Mouse (Mus musculus) heart, embryonic 13.5 days (tissue): ENCODE results near the gene Mef2c. TPM values are rescaled to one million over a fixed set of nuclear protein-coding genes. Genes with fewer than 3 reads are reported as not detected.
A peak's percentile ranks its signal among the peaks of the same experiment; 100 is the strongest.

Experiments used
- ATAC-seq: fragments of 200-750 bp; cut with Nextera tagmentation; 2 replicates; pipeline ENCODE4 v1.8.0; 2017; ENCODE audit warnings: moderate TSS enrichment; ENCODE audit not compliant: insufficient number of reproducible peaks, low FRiP score, low TSS enrichment; ENCODE audit errors: extremely low read depth
- H3K27ac ChIP-seq: fragments of 300-500 bp; sonication (generic); replicated peaks from 2 replicates; pipeline ENCODE4 v1.5.1; 2015; ENCODE audit warnings: moderate library complexity, mild to moderate bottlenecking, inconsistent platforms
- H3K27me3 ChIP-seq: fragments of 300-500 bp; sonication (generic); replicated peaks from 2 replicates; pipeline ENCODE4 v1.6.1; 2015; ENCODE audit warnings: mild to moderate bottlenecking, inconsistent platforms
- H3K36me3 ChIP-seq: fragments of 300-500 bp; sonication (generic); 2 replicates; pipeline ENCODE4 v1.6.1; 2015; ENCODE audit warnings: mild to moderate bottlenecking, inconsistent platforms
- H3K4me1 ChIP-seq: fragments of 300-500 bp; sonication (generic); 2 replicates; pipeline ENCODE4 v1.6.1; 2015; ENCODE audit warnings: inconsistent platforms
- H3K4me2 ChIP-seq: fragments of 300-500 bp; sonication (generic); 2 replicates; pipeline ENCODE4 v1.6.1; 2015; ENCODE audit warnings: inconsistent platforms, mild to moderate bottlenecking, moderate library complexity
- H3K4me3 ChIP-seq: fragments of 300-500 bp; sonication (generic); 2 replicates; pipeline ENCODE4 v1.5.1; 2015; ENCODE audit warnings: moderate library complexity, mild to moderate bottlenecking, inconsistent platforms
- H3K9ac ChIP-seq: fragments of 300-500 bp; sonication (generic); 2 replicates; pipeline ENCODE4 v1.6.1; 2015; ENCODE audit warnings: inconsistent platforms, mild to moderate bottlenecking, moderate library complexity
- H3K9me3 ChIP-seq: fragments of 300-500 bp; sonication (generic); 2 replicates; pipeline ENCODE4 v1.6.1; 2016; ENCODE audit warnings: inconsistent platforms
- WGBS: fragments of 180-500 bp; shearing (Covaris S2); methylation state at CpG from one replicate; pipeline ENCODE4 v1.1.7; 2015; ENCODE audit warnings: mixed read lengths; 5-methylcytosine and 5-hydroxymethylcytosine counted together
- polyA plus RNA-seq: library from polyadenylated mRNA; unstranded; fragments of >200 nt; fragmentation: Nextera tagmentation; extraction: Ambion mirVana; gene quantifications from 2 replicates; pipeline ENCODE4 v1.2.1, GENCODE M21; 2015

The Mef2c gene
- 86.9 and 87.4 TPM in 2 replicates for polyA plus RNA-seq

DNA sequence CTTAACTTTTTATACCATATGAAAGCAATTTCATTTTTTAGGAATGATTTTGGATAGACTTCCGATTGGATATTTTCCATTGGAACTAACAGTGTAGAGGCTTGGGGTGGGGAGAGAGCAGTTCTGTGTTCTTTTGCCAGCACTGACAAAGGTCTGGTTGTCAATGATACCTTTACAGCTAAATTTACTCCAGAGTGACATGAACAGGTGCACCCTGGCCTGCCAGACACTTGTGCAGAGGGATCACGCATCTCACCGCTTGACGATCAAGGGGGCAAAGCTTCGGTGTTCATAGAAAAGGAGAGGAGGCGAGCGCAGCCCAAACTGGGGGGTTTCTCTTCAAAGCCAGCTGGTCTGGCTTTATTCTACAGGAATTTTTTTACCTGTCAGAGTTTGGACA, at the start of gene Mef2c:
TSS of gene Mef2c (plus strand) at position 116 of the 400 bp plus-strand sequence.
- no peak within 1 kb of the TSS for H3K4me2 ChIP-seq
- WGBS: 86% methylated on average over 7 of the region's 7 CpGs
- ATAC-seq: no peak

DNA sequence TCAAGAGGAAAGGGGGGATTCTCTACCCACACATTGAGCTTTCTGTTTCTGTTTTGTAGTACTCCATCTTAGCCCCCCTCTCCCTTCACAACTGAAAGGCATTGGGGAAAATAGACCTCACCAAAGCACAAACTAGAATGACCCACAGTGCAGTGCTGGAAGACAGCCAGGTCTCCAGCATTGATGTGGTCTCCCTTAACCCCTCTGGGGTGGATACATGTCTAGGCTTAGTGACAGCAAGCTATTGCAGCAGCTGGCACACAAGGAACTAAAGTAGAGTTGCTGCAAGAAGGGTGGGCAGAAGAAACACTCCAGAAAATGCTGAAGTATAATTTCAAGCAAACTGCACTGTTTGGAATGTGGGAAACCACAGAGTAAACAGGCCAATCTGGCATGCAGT, 45.1 kb upstream of the Mef2c start:
- no peak for ATAC-seq
- H3K4me3 ChIP-seq: no peak overlapping the region
- no peak overlapping the region for H3K27ac ChIP-seq
- H3K36me3 ChIP-seq: no peaks in the 10 kb centered on the region
- no peak overlapping the region for H3K4me2 ChIP-seq
- H3K9ac ChIP-seq: no peak overlapping the region
- no peaks in the 10 kb centered on the region for H3K27me3 ChIP-seq
- H3K4me1 ChIP-seq: peaks cover 4% of the 10 kb centered on the region
- H3K9me3 ChIP-seq: no peaks in the 10 kb centered on the region

More for the DNA sequence above, at the start of gene Mef2c:
- no peaks in the 10 kb centered on the region for H3K9me3 ChIP-seq
- no peaks in the 10 kb centered on the region for H3K27me3 ChIP-seq
- H3K9ac ChIP-seq: no peak within 1 kb of the TSS
- H3K27ac ChIP-seq: no peak within 1 kb of the TSS
- no peaks in the 10 kb centered on the region for H3K36me3 ChIP-seq
- H3K4me1 ChIP-seq: no peaks in the 10 kb centered on the region
- H3K4me3 ChIP-seq: no peak within 1 kb of the TSS

DNA sequence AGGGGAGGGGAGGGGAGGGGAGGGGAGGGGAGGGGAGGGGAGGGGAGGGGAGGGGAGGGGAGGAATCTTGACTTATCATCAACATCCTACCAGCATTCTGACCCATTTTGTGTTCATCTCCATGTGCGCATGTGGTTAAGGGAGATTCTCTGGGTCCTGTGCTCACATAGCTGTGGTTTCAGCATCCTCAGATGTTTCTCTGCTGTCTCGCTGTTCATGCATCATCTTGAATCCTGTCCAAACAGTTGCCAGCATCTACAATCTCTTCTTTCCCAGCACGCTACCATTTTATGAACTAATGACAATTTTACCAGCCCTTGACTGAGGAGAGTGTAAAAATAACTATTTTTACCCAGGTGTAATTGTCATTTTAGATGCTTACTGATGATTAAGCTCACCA, 44.2 kb upstream of the Mef2c start:
- peaks cover 4% of the 10 kb centered on the region for H3K4me1 ChIP-seq
- H3K27me3 ChIP-seq: no peaks in the 10 kb centered on the region
- H3K9ac ChIP-seq: no peak overlapping the region
- no peak for ATAC-seq
- 87% methylated on average over 3 of the region's 3 CpGs for WGBS
- H3K4me2 ChIP-seq: no peak overlapping the region
- no peak overlapping the region for H3K27ac ChIP-seq
- H3K9me3 ChIP-seq: no peaks in the 10 kb centered on the region
- no peak overlapping the region for H3K4me3 ChIP-seq
- H3K36me3 ChIP-seq: no peaks in the 10 kb centered on the region

GRCm38 (mm10) chr13:83460620-83461019, 43.2 kb upstream of the Mef2c start:
- ATAC-seq: no peak
- WGBS: 69% methylated on average over 1 of the region's 1 CpGs

DNA sequence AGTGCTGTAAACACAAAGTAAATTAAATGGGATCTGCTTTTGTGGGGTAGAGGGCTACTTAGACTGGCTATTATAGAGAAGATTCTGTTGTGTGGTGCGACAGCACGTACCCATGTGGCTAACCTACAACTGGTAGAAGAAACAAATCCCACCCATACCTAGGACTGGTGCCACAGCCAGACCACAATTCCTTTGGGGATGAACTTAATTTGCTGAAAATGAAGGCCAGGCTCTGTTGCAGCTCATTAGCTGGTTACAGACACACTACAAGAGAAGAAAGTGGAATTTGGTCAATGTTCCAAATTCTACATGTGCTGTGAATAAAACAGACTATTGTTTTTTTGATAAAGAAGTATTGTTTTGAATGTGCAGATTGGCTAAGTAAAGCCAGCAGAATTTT, 42.3 kb upstream of the Mef2c start:
- no peak overlapping the region for H3K4me3 ChIP-seq
- H3K4me1 ChIP-seq: peaks cover 4% of the 10 kb centered on the region
- peak overlapping the region; percentile 0; the same call in 1 of the 2 replicates for H3K27ac ChIP-seq
- H3K27me3 ChIP-seq: no peaks in the 10 kb centered on the region
- WGBS: 94% methylated on average over 2 of the region's 2 CpGs
- ATAC-seq: no peak
- no peaks in the 10 kb centered on the region for H3K9me3 ChIP-seq
- no peaks in the 10 kb centered on the region for H3K36me3 ChIP-seq
- no peak overlapping the region for H3K9ac ChIP-seq
- no peak overlapping the region for H3K4me2 ChIP-seq

More at GRCm38 (mm10) chr13:83460620-83461019, 43.2 kb upstream of the Mef2c start:
- no peak overlapping the region for H3K4me3 ChIP-seq
- no peaks in the 10 kb centered on the region for H3K9me3 ChIP-seq
- H3K36me3 ChIP-seq: no peaks in the 10 kb centered on the region
- no peak overlapping the region for H3K4me2 ChIP-seq
- H3K9ac ChIP-seq: no peak overlapping the region
- no peak overlapping the region for H3K27ac ChIP-seq
- no peaks in the 10 kb centered on the region for H3K27me3 ChIP-seq
- H3K4me1 ChIP-seq: peaks cover 4% of the 10 kb centered on the region

DNA sequence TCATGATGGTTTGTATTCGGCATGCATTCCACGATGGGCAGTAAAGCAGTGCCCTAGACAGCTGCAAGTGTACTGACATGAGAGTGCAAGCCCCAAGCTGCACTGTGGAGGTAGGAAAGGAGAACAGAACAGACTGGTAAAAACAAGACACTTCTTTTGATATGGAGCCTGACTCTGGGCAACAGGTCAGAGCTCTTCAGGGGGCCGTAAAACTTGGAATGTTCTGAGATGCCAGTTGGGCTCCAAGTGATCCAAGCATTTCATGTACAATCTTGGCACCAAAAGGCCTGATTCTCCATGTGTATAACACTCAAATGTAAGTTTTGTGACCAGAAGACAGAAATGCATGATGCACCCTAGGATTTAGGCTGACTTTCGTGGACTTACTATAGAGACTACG, 37.1 kb upstream of the Mef2c start:
- H3K36me3 ChIP-seq: no peaks in the 10 kb centered on the region
- H3K27me3 ChIP-seq: no peaks in the 10 kb centered on the region
- H3K4me1 ChIP-seq: no peaks in the 10 kb centered on the region
- no peak overlapping the region for H3K9ac ChIP-seq
- H3K27ac ChIP-seq: no peak overlapping the region
- no peak overlapping the region for H3K4me2 ChIP-seq
- H3K9me3 ChIP-seq: no peaks in the 10 kb centered on the region
- WGBS: 83% methylated on average over 5 of the region's 5 CpGs
- no peak overlapping the region for H3K4me3 ChIP-seq
- ATAC-seq: no peak

GRCm38 (mm10) chr13:83468794-83469193, 35.0 kb upstream of the Mef2c start:
- no peak for ATAC-seq
- 39% methylated on average over 3 of the region's 3 CpGs for WGBS

DNA sequence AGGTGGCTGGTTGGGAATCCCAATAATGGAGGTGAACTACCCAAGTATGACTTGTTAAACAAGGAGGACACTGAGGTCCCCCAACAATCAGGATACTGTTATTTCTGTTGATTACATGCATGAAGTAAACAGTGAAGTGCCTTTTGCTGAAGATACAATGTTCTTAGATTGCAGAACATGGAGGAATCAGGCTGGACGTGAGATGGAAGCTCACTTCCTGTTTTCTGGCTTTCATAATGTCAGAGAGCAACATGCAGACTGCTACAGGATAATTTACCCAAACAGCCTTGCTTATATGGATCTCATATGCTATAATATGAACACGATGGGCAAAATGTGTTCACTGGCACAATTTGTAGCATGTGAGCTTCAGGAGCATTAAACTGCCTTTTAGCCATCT, 30.1 kb upstream of the Mef2c start:
- Histone ChIP-seq H3K9ac (no peak overlapping the region), H3K4me1 (no peaks in the 10 kb centered on the region), H3K27ac (no peak overlapping the region), H3K4me3 (no peak overlapping the region), H3K36me3 (no peaks in the 10 kb centered on the region), H3K9me3 (no peaks in the 10 kb centered on the region), H3K4me2 (no peak overlapping the region), H3K27me3 (no peaks in the 10 kb centered on the region)
- WGBS: 72% methylated on average over 2 of the region's 2 CpGs
- ATAC-seq: no peak

More at GRCm38 (mm10) chr13:83468794-83469193, 35.0 kb upstream of the Mef2c start:
- no peak overlapping the region for H3K27ac ChIP-seq
- H3K9me3 ChIP-seq: no peaks in the 10 kb centered on the region
- H3K4me1 ChIP-seq: no peaks in the 10 kb centered on the region
- no peak overlapping the region for H3K9ac ChIP-seq
- H3K36me3 ChIP-seq: no peaks in the 10 kb centered on the region
- no peaks in the 10 kb centered on the region for H3K27me3 ChIP-seq
- H3K4me3 ChIP-seq: no peak overlapping the region
- no peak overlapping the region for H3K4me2 ChIP-seq

GRCm38 (mm10) chr13:83480388-83480787, 23.4 kb upstream of the Mef2c start:
- Histone ChIP-seq H3K27ac (no peak overlapping the region), H3K27me3 (no peaks in the 10 kb centered on the region), H3K9me3 (no peaks in the 10 kb centered on the region), H3K4me1 (peaks cover 17% of the 10 kb centered on the region), H3K4me3 (no peak overlapping the region), H3K36me3 (no peaks in the 10 kb centered on the region), H3K4me2 (no peak overlapping the region), H3K9ac (no peak overlapping the region)
- 48% methylated on average over 3 of the region's 3 CpGs for WGBS
- ATAC-seq: no peak

DNA sequence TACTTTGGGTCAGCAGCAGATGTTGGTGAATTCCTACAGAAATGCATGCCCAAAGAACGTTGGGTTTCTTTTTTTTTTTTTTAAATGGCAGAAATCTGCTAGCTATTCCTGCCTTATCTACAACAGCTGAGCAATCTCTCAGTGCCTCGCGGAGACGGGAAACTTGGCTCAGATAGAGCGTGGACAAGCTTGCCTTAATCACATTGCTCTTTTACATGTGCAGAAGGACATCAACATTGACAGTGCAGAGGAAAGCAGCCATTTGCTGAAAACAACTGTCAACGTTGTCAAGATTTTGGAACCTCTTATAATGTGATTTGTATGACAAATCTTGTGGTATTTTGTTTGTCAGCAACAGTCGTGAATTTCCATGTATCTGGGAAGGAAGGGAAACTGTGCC, 22.5 kb upstream of the Mef2c start:
- no peak for ATAC-seq
- Histone ChIP-seq H3K4me2 (peak overlapping the region; percentile 41), H3K9ac (no peak overlapping the region), H3K27me3 (no peaks in the 10 kb centered on the region), H3K27ac (no peak overlapping the region), H3K4me3 (no peak overlapping the region), H3K36me3 (no peaks in the 10 kb centered on the region), H3K9me3 (no peaks in the 10 kb centered on the region), H3K4me1 (peaks cover 17% of the 10 kb centered on the region)
- 11% methylated on average over 7 of the region's 7 CpGs for WGBS

GRCm38 (mm10) chr13:83482087-83482486, 21.7 kb upstream of the Mef2c start:
- Histone ChIP-seq H3K9ac (no peak overlapping the region), H3K4me1 (peaks cover 17% of the 10 kb centered on the region), H3K36me3 (no peaks in the 10 kb centered on the region), H3K9me3 (no peaks in the 10 kb centered on the region), H3K4me3 (no peak overlapping the region), H3K27me3 (no peaks in the 10 kb centered on the region), H3K4me2 (no peak overlapping the region), H3K27ac (no peak overlapping the region)
- WGBS: 67% methylated on average over 5 of the region's 5 CpGs
- no peak for ATAC-seq

DNA sequence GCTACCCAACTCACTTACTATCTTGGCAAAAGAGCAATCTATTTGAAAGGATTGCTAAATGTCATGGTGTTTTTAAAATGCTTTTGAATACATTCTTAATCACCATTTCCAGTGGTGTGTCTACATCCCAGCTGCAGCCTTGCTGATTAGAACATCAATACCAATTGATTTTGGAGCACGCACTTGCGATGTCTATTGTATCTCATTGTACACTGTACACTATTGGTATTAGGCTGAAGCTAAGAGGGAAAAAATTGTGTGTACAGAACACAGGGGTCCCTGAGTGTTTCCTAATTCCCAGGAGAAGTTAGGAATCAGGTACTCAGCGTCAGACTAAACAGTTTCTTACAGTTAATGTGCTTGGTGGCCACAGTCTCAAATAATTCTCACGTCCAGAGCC, 19.6 kb upstream of the Mef2c start:
- Histone ChIP-seq H3K9ac (no peak overlapping the region), H3K27ac (no peak overlapping the region), H3K27me3 (no peaks in the 10 kb centered on the region), H3K9me3 (no peaks in the 10 kb centered on the region), H3K36me3 (no peaks in the 10 kb centered on the region), H3K4me3 (no peak overlapping the region), H3K4me1 (peaks cover 17% of the 10 kb centered on the region), H3K4me2 (no peak overlapping the region)
- 85% methylated on average over 4 of the region's 4 CpGs for WGBS
- no peak for ATAC-seq
